Mouse (Mus musculus) kidney, embryonic 14.5 days (tissue): Measurements from ENCODE around the gene Ccdc28b. TPM values are rescaled to one million over a fixed set of nuclear protein-coding genes. Genes with fewer than 3 reads are reported as not detected.

Source experiments
- ATAC-seq: fragments of 200-750 bp; cut with Nextera tagmentation; 2 replicates; pipeline ENCODE4 v1.8.0; 2017; ENCODE audit warnings: moderate number of reproducible peaks, mild to moderate bottlenecking, moderate TSS enrichment, moderate library complexity; ENCODE audit not compliant: low FRiP score, low TSS enrichment
- H3K27ac ChIP-seq: fragments of 300-500 bp; sonication (generic); 2 replicates; pipeline ENCODE4 v1.5.1; 2014; ENCODE audit warnings: low read depth, mild to moderate bottlenecking, low read length, moderate library complexity, mixed read lengths
- H3K27me3 ChIP-seq: fragments of 300-500 bp; sonication (generic); 2 replicates; pipeline ENCODE4 v1.6.1; 2014; ENCODE audit warnings: mild to moderate bottlenecking, low read length; ENCODE audit not compliant: control insufficient read depth, insufficient read depth
- H3K36me3 ChIP-seq: fragments of 300-500 bp; sonication (generic); 2 replicates; pipeline ENCODE4 v1.6.1; 2014; ENCODE audit warnings: low read length, mixed read lengths; ENCODE audit not compliant: control insufficient read depth, insufficient read depth
- H3K4me1 ChIP-seq: fragments of 300-500 bp; sonication (generic); 2 replicates; pipeline ENCODE4 v1.6.1; 2014; ENCODE audit warnings: low read length, mixed read lengths; ENCODE audit not compliant: control insufficient read depth, insufficient read depth
- H3K4me2 ChIP-seq: fragments of 300-500 bp; sonication (generic); replicated peaks from 2 replicates; pipeline ENCODE4 v1.6.1; 2014; ENCODE audit warnings: low read depth, mild to moderate bottlenecking, low read length
- H3K4me3 ChIP-seq: fragments of 300-500 bp; sonication (generic); 2 replicates; pipeline ENCODE4 v1.5.1; 2014; ENCODE audit warnings: mild to moderate bottlenecking, low read length
- H3K9ac ChIP-seq: fragments of 300-500 bp; sonication (generic); 2 replicates; pipeline ENCODE4 v1.6.1; 2014; ENCODE audit warnings: low read depth, mild to moderate bottlenecking, low read length, moderate library complexity
- H3K9me3 ChIP-seq: fragments of 300-500 bp; sonication (generic); 2 replicates; pipeline ENCODE4 v1.6.1; 2016; ENCODE audit warnings: low read length; ENCODE audit not compliant: control insufficient read depth
- WGBS: fragments of 180-500 bp; shearing (Covaris S2); extraction: QIAGEN DNeasy Blood & Tissue Kit; methylation state at CpG from one replicate; pipeline ENCODE4 v1.1.7; 2014; 5-methylcytosine and 5-hydroxymethylcytosine counted together
- polyA plus RNA-seq: library from polyadenylated mRNA; unstranded; fragments of >200 nt; fragmentation: Nextera tagmentation; extraction: Ambion mirVana; gene quantifications from 2 replicates; pipeline ENCODE4 v1.2.1, GENCODE M21; 2014

Gene Ccdc28b
- polyA plus RNA-seq, result 48.6 and 56.0 TPM in 2 replicates

GRCm38 (mm10) chr4:129623681-129624091 is at the start of gene Ccdc28b:
Gene Ccdc28b (minus strand): TSS chr4:129623947.
- Histone ChIP-seq H3K4me3 (peak within 1 kb of the TSS; percentile 48), H3K4me1 (peaks cover 20% of the 10 kb centered on the region), H3K36me3 (peaks cover 26% of the 10 kb centered on the region), H3K4me2 (peak within 1 kb of the TSS; percentile 65), H3K9ac (peak within 1 kb of the TSS; percentile 64), H3K27me3 (no peaks in the 10 kb centered on the region), H3K27ac (peak within 1 kb of the TSS; percentile 89), H3K9me3 (no peaks in the 10 kb centered on the region)
- under 1% methylated on average over 10 of the region's 10 CpGs for WGBS
- peak; percentile 35; the same call in 1 of the 2 replicates for ATAC-seq

- H3K36me3 ChIP-seq, result peaks cover 23% of the 10 kb centered on the region
- ATAC-seq, result no peak
- no peaks in the 10 kb centered on the region for H3K9me3 ChIP-seq
- H3K4me3 ChIP-seq, result peak overlapping the region; percentile 99
- H3K27ac ChIP-seq, result peak overlapping the region; percentile 97; the same call in 1 of the 2 replicates
- H3K9ac ChIP-seq, result peak overlapping the region; percentile 98; the same call in 1 of the 2 replicates
- 2% methylated on average over 10 of the region's 10 CpGs for WGBS
- peak overlapping the region; percentile 80 for H3K4me2 ChIP-seq
- peaks cover 5% of the 10 kb centered on the region; the same call in 1 of the 2 replicates for H3K4me1 ChIP-seq
- H3K27me3 ChIP-seq, result no peaks in the 10 kb centered on the region
Observed at GRCm38 (mm10) chr4:129672878-129673449, 49.2 kb upstream of the Ccdc28b start.

GRCm38 (mm10) chr4:129672083-129672877 is 48.5 kb upstream of the Ccdc28b start, which contains the start of gene Kpna6:
Gene Kpna6 (minus strand): TSS chr4:129672767.
- peak within 1 kb of the TSS; percentile 80 for H3K4me2 ChIP-seq
- peak within 1 kb of the TSS; percentile 99 for H3K4me3 ChIP-seq
- H3K27me3 ChIP-seq, result no peaks in the 10 kb centered on the region
- H3K9ac ChIP-seq, result peak within 1 kb of the TSS; percentile 98
- under 1% methylated on average over 59 of the region's 65 CpGs for WGBS
- peaks cover 19% of the 10 kb centered on the region for H3K36me3 ChIP-seq
- peak; percentile 90 for ATAC-seq
- peaks cover 5% of the 10 kb centered on the region; the same call in 1 of the 2 replicates for H3K4me1 ChIP-seq
- H3K9me3 ChIP-seq, result no peaks in the 10 kb centered on the region
- H3K27ac ChIP-seq, result peak within 1 kb of the TSS; percentile 97

- Histone ChIP-seq H3K36me3 (peaks cover 12% of the 10 kb centered on the region), H3K27me3 (no peaks in the 10 kb centered on the region), H3K4me3 (peak overlapping the region; percentile 99), H3K9ac (peak overlapping the region; percentile 98), H3K4me2 (peak overlapping the region; percentile 80), H3K4me1 (peaks cover 5% of the 10 kb centered on the region; the same call in 1 of the 2 replicates), H3K27ac (peak overlapping the region; percentile 97), H3K9me3 (no peaks in the 10 kb centered on the region)
- peak; percentile 62 for ATAC-seq
- 8% methylated on average over 12 of the region's 12 CpGs for WGBS
Observed at GRCm38 (mm10) chr4:129671491-129672082, 47.8 kb upstream of the Ccdc28b start.

- WGBS, result 77% methylated on average over 3 of the region's 3 CpGs
Observed at GRCm38 (mm10) chr4:129662255-129662813, 38.6 kb upstream of the Ccdc28b start.

GRCm38 (mm10) chr4:129661584-129661983 is 37.8 kb upstream of the Ccdc28b start:
- Histone ChIP-seq H3K36me3 (peaks cover 51% of the 10 kb centered on the region), H3K4me2 (no peak overlapping the region), H3K9ac (no peak overlapping the region), H3K27me3 (no peaks in the 10 kb centered on the region), H3K27ac (no peak overlapping the region), H3K4me3 (no peak overlapping the region), H3K4me1 (no peaks in the 10 kb centered on the region), H3K9me3 (no peaks in the 10 kb centered on the region)
- 90% methylated on average over 3 of the region's 3 CpGs for WGBS
- ATAC-seq, result no peak

More at GRCm38 (mm10) chr4:129662255-129662813, 38.6 kb upstream of the Ccdc28b start:
- H3K9me3 ChIP-seq, result no peaks in the 10 kb centered on the region
- no peak for ATAC-seq
- no peaks in the 10 kb centered on the region for H3K27me3 ChIP-seq
- no peak overlapping the region for H3K4me3 ChIP-seq
- H3K4me2 ChIP-seq, result no peak overlapping the region
- no peaks in the 10 kb centered on the region for H3K4me1 ChIP-seq
- no peak overlapping the region for H3K27ac ChIP-seq
- no peak overlapping the region for H3K9ac ChIP-seq
- H3K36me3 ChIP-seq, result peaks cover 44% of the 10 kb centered on the region

- Histone ChIP-seq H3K9me3 (no peaks in the 10 kb centered on the region), H3K4me2 (no peak overlapping the region), H3K27ac (no peak overlapping the region), H3K9ac (no peak overlapping the region), H3K4me1 (no peaks in the 10 kb centered on the region), H3K27me3 (no peaks in the 10 kb centered on the region), H3K36me3 (peaks cover 91% of the 10 kb centered on the region), H3K4me3 (no peak overlapping the region)
- no peak for ATAC-seq
- WGBS, result 94% methylated on average over 14 of the region's 14 CpGs
Observed at GRCm38 (mm10) chr4:129654770-129655169, 31.0 kb upstream of the Ccdc28b start.

- Histone ChIP-seq H3K27me3 (no peaks in the 10 kb centered on the region), H3K4me1 (no peaks in the 10 kb centered on the region), H3K9me3 (no peaks in the 10 kb centered on the region), H3K9ac (no peak overlapping the region), H3K27ac (no peak overlapping the region), H3K36me3 (peaks cover 95% of the 10 kb centered on the region), H3K4me3 (no peak overlapping the region), H3K4me2 (no peak overlapping the region)
- 94% methylated on average over 8 of the region's 8 CpGs for WGBS
- ATAC-seq, result no peak
Observed at GRCm38 (mm10) chr4:129650359-129650758, 26.6 kb upstream of the Ccdc28b start.
